Mouse (Mus musculus) thymus, postnatal 36 days (tissue): Measurements from ENCODE around the gene Clip4.

Experiments used
- DNase-seq, 2 experiments: peaks; one replicate each; pipeline ENCODE4 v3.0.0; 2022; ENCODE audit warnings: mixed read lengths in 2 of 2

The Clip4 gene

DNA sequence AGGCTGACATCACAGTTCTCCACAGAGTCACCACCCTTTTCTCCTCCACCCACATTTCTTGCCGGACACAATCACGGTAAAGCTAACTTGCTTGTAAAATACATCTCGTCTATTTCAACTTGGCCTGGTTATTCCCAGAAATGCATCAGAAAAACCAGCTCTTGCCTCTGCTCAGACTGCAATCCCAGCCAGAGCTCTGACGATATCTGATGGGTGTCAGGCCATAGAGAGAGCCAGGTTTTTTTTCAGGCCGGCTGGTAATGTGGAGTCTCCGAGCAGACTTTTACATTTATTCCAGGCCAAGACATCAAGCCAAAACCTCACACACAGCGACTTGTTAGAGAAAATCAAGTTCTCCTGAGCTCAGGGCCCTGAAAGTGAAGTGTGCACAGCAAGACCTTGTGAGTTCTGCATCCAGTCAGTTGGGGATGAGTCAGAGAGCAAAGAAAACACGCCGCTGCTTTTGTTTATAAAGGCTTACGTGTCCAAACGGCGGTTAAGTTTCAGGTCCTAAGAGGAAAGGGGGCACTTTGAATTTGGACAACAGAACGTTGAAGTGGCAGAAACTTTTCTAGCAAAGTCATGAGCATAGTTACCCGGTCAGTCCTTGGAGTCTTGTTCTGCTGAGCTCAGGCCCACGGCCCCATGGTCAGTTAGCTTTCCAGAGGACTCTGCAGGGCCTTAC lies 27.4 kb downstream of the Clip4 start:
- no peak for DNase-seq

DNA sequence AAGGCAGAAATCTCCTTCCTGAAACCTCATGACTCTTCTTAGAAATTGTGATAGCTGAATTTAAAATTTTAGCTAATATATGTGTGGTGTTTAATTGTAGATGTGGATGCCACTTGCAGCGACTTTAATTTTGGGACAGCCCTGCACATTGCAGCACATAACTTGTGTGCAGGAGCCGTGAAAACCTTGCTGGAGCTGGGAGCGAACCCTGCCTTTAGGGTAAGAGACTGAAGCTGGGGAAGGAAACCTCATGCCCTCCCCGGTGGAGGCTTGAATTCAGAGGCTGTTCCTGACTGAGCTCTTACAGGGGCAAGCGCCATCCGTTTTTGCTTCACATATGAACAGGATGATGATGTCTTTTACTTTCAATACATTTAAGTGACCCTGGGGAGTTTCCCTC lies 35.2 kb downstream of the Clip4 start:
- no peak for DNase-seq

DNA sequence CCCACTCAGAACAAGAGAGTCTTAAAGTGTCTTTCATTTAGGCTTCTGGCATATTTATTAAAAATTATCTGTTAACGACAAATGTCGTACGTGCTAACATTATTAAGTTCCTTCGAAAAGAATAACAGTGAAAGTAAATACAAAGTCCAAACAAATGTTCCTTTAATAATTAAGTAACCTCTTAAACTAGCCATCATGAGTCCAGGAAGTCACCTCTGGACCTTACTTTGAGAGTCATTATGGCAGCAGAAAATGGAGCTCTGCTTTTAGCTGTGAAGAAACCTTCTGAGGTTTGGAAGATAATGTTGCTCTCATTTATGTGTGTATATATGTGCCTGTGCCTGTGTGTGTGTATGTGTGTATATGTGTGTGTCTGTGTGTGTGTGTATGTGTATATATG lies 35.6 kb downstream of the Clip4 start:
- DNase-seq, result no peak

DNA sequence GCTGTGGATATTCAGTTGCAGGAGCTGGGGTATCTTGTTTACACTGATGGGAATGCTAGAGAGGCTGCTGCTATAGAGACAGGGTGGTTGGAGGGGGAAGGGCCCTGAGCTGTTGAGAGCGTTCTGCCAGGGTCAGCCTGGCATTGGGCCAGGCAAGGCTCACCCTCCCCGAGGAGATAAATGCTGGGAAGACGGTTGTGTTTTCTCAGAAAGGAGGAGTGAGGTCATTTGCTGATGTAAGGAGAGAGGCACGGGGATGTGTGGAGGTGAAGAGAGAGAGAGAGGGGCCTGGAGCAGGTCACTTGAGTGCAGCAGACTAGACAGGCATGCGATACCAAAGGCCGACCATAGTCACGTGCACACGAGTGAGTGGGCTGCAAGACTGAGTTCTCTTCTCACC lies 42.8 kb downstream of the Clip4 start:
- no peak for DNase-seq

DNA sequence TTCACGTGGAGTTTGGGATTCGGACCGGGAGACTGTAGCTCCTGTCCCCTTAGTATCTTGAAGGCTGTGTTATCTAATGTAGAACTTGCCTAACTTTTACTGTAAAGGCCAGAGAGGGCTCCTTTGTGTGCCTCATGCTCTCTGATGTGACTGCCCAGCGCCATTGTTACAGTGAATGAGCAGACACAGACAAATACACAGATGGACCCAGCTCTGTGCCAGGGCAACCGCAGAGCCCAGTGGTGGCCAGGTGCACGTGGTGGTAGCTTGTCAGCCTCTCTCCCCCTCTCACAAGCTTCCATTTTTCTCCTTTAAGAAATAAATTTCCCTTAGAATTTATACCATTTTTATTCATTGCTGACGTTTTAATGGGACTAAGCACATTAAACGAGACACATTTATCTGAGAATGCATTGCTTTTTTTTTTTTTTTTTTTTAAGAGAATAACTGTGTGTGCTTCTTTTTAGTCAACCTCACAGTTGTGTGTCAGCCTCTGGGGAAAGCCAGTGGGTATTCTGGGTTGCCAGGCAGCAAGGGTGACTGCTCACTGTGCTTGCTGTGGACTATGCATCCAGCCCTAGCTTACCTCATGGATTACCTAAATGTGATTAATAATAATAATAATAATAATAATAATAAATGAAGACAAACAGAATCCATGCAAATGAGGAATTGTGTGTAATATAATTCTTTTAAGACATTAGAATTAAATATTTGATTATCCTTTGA lies 48.0 kb downstream of the Clip4 start:
- no peak for DNase-seq

DNA sequence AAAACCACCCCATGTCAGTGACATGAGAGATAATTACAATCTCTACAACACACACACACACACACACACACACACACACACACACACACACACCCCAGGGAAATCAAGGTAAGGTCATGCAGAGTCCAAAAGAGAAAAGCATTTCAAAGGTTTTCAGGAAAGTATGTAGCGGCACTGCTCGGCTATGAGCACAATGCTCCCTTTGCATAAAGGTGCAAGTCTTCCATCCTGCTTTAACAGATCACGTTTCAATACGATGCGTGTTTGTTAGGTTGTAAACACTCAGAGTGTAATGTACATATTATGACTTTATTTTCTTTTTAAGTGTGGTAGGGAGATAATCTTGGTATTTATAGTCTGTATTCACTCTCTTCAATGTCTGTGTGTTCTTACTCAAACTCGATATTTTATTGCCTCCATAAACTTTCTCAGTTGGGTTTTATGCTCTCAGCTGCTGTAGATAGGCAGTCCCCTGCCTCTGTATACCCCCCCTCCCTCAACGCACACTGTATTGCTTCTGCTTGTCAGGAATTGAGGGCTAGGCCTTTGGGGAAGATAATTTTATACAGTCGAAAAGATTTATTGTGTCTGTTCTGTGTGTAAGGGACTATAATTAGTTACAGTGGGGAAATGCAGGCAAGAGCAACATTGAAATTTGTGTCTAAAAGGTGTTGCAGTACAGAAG lies 55.5 kb downstream of the Clip4 start:
- DNase-seq, result no peak

DNA sequence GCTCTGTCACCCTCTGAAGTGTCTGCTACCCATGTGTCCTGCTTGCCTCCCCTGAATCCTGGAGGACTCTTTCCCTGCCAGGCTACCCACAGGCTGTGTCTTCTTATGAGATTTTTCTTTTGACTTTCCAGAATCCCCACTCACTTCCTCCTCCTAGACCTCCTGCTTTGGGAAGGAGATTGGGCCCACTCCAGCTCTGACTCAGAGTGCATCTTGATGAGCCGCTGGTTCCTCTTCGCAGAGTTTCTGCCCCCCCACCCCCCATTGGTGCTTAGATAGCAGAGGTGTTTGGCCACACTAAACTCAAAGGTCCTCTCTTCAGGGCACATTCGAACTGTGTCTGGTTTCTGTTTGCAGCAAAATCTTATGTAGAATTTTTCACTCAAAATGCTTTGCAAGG lies 58.3 kb downstream of the Clip4 start:
- DNase-seq, result no peak

DNA sequence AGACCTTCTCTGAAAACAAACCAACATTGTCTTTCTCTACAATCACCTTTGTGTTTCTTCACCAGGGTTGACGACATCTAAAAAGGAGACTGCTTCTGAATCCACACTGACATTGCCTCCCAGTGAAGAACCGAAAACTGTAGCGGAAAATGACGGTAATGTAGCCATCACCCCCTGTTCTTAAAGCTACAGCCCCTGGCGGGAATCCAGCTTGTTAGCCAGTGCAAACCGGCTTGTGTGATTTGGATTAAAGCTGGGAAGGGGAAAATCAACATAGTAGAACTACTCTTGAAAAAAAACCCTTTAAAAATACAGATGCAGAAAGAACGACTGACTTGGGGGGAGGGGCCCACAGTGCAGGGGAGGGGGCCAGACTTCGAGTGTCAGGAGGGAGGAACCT lies 59.4 kb downstream of the Clip4 start:
- no peak for DNase-seq

DNA sequence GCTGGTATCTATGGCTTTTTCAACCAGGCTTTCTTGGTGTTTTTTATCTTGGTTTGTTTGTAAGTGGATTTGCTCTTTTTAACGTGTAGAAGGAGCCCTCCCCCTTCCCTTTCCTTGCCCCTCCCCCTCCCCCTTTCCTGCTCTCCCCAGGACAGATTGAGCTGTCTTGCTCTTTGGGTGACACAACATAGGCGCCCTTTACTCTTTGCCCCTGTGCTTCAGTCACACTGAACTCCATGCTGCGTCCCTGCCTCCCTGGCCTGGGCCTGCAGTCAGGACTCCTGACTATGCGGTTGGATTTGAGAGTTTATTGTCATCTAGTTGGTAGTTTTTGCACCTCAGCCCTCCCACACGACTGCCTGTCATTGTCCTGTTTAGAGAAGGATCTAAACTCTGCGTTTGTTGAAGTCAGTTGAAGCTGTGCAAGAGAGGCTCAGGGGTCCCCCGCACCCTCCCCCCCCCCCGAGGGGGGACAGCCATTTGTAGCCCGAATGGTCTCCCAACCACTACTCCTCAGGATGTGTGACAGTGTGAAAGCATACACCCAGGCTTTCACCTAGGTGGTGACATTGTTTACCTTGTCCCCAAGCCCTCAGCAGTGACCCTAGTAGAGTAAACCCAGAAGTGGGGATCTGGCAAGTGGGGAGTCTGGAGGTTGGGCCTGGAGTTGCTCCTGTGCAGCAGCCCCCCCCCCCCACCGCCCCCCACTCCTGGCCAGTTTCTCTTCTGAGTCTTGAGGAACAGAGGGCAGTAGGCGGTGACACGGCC lies 60.6 kb downstream of the Clip4 start:
- no peak for DNase-seq

DNA sequence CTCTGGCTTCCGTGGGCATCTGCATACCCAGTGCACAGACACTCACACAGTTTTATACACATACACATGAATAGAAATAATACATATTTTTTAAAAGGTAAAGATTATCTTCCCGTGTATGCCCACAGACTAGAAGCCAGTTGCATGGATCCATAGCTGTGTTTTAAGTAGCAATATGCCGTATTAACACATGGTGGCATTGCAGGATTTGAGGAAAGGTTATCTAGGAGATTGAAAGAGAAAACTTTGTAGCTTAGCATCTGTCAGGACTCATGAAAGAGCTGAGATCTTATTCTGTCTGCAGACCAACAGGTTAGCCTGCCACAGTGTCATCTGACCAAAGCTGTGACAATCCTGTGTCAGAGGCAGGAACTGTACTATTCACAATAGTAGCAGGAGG lies 63.7 kb downstream of the Clip4 start:
- DNase-seq, result no peak

DNA sequence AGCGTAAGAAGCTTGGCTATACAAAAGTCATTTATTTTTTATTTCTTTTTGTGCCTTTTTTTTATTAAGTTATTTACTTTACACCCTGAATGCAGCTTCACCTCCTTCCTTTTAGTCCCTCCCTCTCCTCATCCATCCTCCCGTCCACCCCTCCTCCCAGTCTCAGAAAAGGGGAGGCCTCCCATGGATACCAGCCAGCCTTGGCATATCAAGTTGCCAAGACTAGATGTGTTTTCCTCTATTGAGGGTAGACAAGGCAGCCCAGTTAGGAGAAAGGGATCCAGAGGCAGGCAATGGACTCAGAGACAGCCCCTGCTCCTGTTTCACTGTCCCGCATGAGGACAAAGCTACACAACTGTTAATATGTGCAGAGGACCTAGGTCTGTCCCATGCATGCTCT lies 93.9 kb downstream of the Clip4 start:
- no peak for DNase-seq

DNA sequence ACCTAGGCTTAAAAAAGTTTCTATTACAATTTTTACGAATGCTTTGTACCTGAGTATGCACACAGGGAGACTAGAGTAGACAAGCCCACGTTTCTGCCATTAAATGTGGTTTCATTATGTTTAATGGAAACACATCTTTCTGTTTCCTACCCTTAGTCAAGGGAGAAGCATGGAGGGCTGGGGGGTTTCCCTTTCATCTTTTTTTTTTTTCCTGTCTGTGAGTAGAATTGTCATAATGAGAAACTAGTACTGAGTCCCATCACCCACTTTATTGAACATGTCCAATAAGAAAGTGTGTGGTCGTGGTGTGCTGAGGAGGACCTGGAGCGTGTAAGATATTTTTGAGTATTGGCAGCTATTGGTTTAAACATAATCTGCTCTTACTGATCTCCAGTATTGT lies 94.6 kb downstream of the Clip4 start:
- no peak for DNase-seq

DNA sequence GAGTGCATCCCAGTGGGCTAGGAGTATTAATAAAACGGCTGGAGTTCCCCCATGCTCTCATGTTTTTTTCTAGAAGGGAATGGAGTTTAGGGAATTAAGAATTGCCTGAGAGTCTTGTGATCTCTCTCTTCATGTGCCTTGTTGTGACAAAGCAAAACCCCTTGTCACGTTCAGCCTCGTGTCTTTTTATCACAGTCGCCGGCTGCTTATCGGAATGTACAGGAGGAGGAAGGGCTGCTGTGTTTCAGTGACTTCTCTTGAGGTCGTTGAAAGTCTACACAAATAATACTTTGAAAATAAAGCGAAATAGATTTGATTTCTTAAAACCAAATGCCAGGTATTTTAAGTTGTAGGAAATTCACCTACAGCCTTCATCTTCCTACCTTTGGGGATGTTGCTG lies 95.8 kb downstream of the Clip4 start:
- DNase-seq, result no peak

DNA sequence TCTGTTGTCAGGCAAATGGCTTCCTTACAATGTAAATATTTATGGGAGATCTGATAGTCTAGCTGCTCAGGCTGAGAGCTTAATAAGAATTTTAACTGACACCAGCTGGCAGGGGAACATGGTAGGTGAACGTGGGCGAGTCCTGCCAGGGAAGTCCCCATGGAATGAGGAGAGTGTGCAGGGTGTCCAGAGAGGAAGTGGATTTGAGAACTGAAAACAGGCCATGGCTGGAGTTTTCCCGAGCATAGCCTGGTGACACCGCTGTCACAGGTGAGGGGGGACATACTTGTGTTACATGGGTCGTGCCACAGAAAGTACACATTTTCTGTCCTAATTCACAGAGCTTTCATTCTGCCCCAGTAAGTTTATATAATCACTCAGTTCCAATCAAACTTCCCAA lies 97.2 kb downstream of the Clip4 start:
- DNase-seq, result no peak

DNA sequence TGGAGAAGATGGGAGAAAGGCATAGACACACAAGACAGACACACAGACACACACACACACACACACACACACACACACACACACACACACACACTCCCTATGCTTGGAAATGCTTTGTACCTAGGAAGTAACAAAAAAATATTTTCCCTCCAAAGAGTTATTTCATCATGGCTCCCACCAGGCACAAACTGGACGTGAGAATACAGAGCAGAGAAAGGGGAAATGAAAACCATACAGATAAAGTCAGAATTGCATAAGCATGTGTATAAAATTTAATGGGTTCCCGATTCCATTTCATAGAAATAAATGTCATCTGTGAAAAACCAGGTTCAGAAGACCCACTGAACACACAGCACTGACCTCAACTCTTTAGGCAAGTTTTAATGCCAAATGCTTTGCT lies 99.6 kb downstream of the Clip4 start:
- DNase-seq, result no peak

DNA sequence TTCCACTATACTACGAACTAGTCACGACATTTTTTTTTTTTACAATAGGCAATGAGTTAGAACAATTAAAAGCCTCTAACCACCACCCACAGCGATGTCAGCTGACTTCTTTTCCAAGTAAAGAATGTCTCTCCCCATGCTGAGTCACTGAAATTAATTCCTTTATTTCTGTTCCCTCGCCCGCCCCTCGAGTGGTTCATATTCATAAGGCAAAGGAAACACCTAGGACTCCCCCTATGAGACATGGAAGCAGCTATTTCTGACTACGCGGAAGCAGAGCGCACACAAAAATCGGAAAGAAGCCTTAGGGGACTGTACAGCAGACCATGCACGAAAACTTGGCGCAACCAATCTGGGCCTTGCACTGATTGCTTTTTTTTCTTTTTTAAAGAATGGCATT lies 100.6 kb downstream of the Clip4 start:
- DNase-seq, result no peak

DNA sequence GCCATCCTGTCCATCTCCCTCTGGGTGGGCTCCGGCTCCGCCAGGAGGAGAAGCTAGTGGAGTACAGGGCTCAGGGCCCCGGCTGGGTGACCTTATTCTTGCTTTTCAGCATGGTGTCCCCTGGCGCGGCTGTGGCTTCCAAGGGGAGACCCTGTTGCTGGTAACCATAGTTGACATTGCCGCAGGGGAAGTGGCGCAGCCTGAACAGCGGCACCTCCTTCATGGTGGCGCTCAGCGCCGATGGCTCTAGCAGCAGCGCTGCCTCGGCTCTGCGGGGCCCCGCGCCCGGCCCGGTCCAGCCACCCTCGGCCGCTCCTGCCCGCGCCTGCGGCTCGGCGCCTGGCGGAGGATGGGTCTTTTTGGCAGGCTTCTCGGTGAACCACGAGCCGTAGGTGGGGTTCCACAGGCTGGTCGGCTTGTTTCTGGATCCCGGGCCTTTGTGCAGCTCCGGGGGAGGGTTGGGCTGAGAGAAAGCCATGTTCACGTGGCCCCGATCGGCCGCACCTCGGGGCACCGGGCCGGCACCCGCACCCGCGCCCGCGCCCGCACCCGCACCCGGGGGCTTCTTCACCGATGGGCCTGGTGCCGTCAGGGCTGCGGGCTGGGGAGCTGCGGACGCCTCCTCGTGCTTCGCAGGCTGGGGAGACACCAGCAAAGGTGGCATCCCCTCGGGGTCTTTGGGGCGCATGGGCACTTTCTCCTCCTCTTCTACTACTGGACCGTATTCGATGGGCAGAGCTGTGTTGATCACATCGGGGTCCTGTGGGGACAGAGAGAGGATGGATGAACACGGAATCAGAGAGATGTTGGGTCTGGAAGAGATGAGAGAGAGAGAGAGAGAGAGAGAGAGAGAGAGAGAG lies 101.3 kb downstream of the Clip4 start:
- no peak for DNase-seq

DNA sequence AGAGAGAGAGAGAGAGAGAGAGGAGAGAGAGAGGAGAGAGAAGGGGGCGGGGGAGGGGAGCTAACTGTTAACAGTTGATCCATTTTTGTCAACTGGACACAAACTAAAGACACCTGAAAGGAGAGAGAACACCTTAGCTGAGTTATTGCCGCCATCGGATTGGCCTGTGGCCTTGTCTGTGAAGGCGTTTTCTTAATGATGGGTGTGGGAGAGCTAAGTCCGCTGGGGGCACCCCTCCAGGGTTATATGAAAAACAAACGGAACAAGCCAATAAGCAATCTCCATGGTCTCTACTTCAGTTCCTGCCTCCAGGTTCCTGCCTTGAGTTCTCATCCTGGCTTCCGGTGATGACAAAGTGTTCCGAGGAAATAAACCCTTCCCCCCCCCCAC lies 102.0 kb downstream of the Clip4 start:
- no peak for DNase-seq

DNA sequence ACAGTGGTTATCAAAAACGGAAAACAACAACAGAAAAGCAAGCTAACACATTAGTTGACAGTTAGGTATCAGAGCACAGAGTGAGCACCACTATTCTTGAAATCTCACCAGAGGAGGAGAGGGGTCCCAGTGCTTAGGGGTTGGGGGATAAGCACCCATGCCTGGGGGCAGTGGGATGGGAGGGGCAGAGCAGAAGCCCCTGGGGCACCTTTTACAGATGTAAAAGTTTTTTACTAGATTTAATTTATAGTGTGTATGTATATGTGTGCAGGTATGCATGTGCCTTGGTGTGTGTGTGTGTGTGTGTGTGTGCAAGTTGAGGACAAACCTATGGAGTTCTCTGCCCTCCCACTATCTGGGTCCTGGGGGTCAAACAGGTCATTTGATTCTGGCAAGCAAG lies 102.4 kb downstream of the Clip4 start:
- DNase-seq, result no peak

DNA sequence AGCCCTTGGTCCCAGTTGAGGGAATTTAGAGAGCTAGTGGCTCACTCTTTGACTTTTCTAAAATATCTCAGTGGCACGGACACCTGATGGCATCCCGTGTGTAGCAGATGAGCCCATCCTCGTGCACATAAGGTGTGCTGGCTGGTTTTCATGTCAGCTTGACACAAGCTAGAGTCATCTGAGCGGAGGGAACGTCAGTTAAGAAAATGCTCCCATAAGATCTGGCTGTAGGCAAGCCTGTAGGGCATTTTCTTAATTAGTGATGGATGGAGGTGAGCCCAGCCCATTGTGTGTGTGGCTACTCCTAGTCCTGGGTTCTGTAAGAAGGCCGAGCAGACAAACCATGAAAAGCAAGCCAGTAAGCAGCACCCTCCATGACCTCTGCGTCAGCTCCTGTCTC lies 103.7 kb downstream of the Clip4 start:
- no peak for DNase-seq

DNA sequence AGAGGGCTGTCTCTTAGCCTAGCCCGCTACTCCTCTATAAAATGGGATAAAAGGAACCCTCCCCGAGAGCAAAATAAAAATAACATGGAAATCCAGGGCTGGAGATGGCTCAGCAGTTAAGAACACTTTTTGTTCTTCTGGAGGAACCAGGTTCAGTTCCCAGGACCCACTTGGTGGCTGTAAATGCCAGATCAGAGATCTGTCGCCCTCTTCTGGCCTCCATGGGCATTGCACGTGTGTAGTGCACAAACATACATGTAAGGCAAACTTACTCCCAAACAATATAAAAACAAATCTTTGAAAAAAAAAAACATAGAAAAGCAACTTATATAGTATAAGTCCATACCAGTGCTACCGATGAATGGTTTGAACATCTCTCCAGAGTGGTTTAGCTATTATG lies 104.7 kb downstream of the Clip4 start:
- peak; percentile 27 to 46 for DNase-seq

DNA sequence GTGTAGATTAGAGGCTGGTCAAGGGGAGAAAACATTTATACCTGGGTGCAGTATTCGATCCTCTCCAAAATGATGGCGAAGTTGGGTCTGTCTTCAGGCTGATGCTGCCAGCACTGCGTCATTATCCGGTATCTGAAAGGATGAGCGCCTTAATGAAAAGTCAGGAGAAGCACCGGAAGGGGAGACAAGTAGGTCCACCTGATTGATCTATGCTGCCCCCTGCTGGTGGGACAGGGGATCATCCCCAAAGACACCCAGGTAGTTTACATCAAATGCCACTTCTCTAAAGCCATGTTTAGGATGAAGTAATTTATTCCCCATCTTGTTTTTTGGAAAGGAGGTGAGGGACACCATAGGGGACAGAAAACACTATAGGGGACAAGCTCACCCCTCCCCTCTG lies 105.8 kb downstream of the Clip4 start:
- DNase-seq, result peak; percentile 52 to 61

DNA sequence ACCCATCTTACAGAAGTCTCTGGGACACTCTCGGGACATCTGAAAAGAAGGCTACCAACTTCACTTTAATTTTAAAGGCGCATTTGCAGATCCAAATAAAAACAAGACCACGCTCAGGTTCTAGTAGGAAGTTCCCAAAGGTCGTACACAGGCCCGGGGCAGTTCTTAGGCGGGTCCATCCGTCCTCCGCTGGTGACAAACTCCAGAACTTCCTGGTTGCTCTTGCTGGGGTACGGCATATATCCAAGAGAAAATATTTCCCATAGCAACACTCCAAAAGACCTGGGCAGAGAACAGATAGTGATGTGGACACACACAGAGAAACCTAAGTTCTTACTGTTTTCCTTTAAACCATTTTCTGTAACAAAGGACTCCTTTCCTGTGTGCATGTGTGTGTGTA lies 106.5 kb downstream of the Clip4 start:
- DNase-seq, result no peak
